ENCODE assay signal across 10 mouse cellular contexts in the genomic region with DNA sequence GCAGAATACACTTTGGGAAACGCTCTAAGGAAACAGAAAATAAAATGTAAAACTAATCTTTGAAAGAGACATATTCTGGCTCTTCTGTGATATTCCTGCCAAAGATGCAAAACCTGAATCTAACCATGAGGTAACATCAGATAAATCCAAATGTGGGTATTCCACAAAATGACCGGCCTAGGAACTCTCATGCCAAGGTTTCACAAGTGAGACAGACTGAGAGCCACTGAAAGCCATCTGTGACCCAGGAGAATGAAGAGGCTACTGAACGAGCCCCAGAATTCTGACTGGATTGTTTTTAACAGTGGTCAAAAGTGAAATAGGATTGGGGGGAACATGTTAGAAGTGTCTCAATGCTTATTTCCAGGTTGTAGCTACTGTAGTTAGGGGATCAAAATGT. TPM values are rescaled to one million over a fixed set of nuclear protein-coding genes. Genes with fewer than 3 reads are reported as not detected.
DNase-seq lines count a peak whose midpoint lies in the region.
"Had no signal": no experiment of that assay in that cellular context is flagged by ENCODE, and none has a peak within 500 bp of the region (broad histone marks: within the 10 kb centered on the region; RNA-seq: fewer than 3 reads in every experiment).

No protein-coding gene starts in this region.

- intact Hi-C loops in heart, postnatal 14 days (cut with DNase I) = no loop called here

- DNase-seq in cerebellum, adult 9-10 months = peak; percentile 55
- no peak for DNase-seq in cerebellum, postnatal 10 days
- DNase-seq in heart, adult 11 months = peak; percentile 44
- DNase-seq in heart, postnatal 14 days = no peak
- no peak for DNase-seq in left cerebral cortex, adult 9 months (ENCODE audit: low spot score in 2 of 2)
- DNase-seq: adrenal gland, adult 2 months; adrenal gland, postnatal 10 days; adrenal gland, postnatal 25 days; cerebellum, adult 11 months; forebrain, postnatal 0 days had no signal

RNA-seq across cellular contexts. Expression of a gene that starts 25.8 kb away (rescaled TPM):
- total RNA-seq in heart, postnatal 14 days (2021) = 100 to 1,000 TPM; 193 to 199 TPM

Comparison
In these comparisons a context has a peak if more than half of its experiments do, and no peak if none do; other contexts are left out.
1. DNase-seq: peak in cerebellum, adult 9-10 months (single experiment) and heart, adult 11 months (single experiment); none in cerebellum, postnatal 10 days (0 of 2), heart, postnatal 14 days (0 of 2) and left cerebral cortex, adult 9 months (0 of 2).